Mouse (Mus musculus) layer of hippocampus, adult 11-12 months (tissue): ENCODE data around the gene Tfb1m.

Experiments
- DNase-seq: peaks from one replicate; pipeline ENCODE4 v3.0.0; 2022; ENCODE audit warnings: low spot score

The Tfb1m gene

DNA sequence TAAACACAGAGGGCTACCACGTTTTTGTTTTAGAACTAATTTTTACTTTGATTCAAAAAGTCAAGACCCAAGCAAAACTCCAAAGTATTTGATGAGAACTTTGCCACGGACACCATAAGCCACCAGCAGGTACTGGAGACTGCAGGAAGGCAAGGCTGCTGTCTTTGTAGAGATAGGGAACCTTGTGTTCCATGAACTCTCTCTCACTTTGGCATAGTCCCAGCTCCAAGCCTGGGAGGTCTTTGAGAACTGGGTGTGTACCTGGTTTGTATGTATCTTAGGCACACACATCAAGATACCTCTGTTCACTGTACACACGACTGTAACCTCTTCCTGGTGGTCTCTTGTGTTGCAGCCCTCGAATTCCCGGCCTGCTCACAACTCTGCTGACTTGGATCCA lies 43.3 kb downstream of the Tfb1m start:
- no peak for DNase-seq

- peak; percentile 71 for DNase-seq
These were observed 47.7 kb downstream of the Tfb1m start for GRCm38 (mm10) chr17:3509841-3510240.

DNA sequence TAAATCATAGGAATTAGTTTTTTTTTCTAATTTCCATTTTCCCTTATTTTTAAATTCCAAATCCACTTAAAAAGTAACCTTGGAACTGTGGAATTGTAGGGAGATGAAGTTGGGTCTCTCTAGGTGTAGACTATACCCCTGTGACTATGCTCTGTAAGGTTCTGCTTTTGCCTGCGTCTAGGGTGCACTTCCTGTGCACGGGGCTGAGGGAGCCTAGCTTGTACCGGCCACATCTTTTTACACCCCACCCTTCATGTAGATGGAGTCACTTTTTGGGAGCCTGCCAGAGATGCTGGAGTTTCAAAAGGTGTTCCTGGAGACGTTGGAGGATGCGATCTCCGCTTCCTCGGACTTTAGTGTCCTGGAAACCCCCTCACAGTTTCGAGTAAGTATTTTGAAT lies 51.1 kb downstream of the Tfb1m start:
- no peak for DNase-seq

- no peak for DNase-seq
These were observed 51.9 kb downstream of the Tfb1m start for GRCm38 (mm10) chr17:3505711-3506110.

GRCm38 (mm10) chr17:3500936-3501335 lies 56.6 kb downstream of the Tfb1m start:
- DNase-seq = no peak

DNA sequence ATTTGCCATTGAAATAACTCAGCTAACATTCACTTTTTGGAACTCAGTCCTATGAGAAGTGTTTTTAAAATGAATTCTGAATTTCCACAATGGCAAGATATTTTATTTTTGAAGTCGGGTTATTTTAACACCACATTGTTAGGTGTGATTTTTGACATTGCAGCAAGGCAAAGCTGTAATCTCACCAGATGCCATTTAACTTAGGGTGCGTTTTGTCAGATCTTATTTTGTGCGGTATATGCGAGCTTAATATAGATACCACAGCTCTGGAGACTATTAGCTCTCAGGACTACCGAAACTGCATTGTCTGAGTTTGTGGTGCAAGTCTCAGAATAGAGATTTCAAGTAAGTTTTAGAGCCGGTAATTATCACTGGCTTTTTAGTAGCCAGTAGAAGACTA lies 57.5 kb downstream of the Tfb1m start:
- DNase-seq = no peak

GRCm38 (mm10) chr17:3499468-3499867 lies 58.1 kb downstream of the Tfb1m start:
- DNase-seq = no peak

DNA sequence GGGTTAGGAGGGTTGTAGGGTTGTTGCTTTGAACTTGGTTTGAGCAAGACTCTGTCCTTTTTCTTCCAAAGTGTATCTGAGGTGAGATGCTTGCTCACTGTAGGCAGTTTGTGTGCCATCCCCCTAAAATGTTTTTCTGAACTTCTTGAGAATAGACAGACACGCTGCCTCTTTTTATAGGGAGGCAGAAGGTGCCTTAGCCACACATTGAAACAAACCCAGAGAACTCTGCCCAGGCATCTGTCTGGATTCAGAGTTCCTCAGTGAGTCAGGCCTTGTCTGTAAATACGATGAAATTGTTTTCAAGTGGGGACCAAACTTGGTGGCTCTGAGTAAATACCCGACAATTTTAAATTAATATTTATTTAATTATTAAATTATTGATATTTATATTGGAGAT lies 59.0 kb downstream of the Tfb1m start:
- no peak for DNase-seq

GRCm38 (mm10) chr17:3498086-3498485 lies 59.5 kb downstream of the Tfb1m start:
- peak; percentile 55 for DNase-seq

DNA sequence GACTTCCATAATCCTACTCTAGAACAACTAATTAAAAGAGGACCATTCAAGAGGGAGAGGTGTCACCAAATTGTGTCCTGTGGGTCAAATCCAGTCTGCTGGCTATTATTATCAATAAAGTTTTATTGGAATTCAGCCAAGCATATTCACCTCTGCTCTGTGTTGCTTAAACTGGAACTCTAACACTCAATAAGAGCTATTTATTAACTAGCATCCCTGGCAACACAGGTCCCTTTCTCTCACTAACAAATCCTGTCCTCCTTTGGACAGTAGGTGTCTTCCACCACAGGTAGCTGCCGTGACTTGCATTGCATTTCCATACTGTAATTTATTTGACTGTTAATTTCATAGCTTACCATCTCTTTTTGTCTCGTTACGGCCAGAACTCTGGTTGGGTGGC lies 61.5 kb downstream of the Tfb1m start:
- no peak for DNase-seq

DNA sequence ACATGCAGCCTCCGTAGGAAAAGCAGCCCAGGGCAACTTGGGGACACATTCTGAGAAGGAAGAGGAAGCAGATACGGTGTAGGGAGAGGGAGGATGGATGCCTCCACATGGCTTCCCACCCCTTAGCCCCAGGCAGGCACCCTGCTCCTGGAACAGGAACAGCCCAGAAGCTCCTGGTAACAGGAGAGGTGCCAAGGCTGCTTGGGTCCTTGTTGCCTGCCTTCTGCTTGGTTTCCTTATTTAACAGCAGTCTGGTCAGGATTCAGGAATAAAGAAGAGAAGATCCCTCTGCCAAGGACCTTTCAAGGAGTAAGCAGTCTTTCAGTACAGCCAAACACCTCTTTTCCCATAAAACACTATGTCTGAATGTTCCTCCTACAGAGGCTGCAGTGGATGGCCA lies 62.0 kb downstream of the Tfb1m start:
- peak; percentile 35 for DNase-seq

DNA sequence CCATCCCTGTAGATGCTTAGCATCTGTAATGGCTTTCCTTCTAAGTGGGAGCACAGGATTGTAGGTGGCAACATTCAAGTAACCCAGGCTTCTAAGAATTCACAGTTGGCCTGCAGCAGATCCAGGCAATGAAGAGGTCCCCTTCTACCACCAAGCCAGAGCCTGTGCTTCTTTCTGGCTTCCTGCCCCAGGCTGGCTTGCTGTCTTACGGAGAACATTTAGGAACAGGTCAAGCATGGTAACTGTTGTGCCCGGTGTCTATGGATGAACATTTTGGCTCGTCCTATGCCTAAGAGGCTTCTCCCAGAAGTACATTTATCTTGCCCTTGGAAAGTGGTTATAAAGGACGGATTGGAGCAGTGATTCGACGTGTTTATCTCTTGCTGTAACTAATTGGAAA lies 65.9 kb downstream of the Tfb1m start:
- no peak for DNase-seq

DNA sequence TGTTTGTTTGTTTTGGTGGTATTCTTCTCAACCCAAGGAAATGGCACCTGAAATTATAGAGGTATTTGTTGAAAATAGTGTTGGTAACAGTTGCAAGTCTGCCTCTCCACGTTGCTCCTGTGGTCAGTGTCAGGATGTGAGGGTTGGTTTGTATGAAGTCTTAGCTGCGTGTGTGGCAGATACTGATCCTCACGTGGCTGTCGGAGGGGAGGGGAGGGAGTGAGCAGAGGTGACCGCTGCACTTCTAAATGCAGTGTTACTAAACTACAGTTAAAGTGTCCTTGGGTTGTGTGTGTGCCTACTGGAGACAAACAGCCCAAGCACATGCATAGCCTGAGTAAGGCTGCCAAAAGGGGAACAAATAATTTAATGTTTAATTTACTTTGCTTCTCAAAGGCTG lies 66.5 kb downstream of the Tfb1m start:
- DNase-seq = no peak

- no peak for DNase-seq
These were observed 67.2 kb downstream of the Tfb1m start for GRCm38 (mm10) chr17:3490216-3490895.

- no peak for DNase-seq
These were observed 69.6 kb downstream of the Tfb1m start for GRCm38 (mm10) chr17:3487721-3488601.

DNA sequence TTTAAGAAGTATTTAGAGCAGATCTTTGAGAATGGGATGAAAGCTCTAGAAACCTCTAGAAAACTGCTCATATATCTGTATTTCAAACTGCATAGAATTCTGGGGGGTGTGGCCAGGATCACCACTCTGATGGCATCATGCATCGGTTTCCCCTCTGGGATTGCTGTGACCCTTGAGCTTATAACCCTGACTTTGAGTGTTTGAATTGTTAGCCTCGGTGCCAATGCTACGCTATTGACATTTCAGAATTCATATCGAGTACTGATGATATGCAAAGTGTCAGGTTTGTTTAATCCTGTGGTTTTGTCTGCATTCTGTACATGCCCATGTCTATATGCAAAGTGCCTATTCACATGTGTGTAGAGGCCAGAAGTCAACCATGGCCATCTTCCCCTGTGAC lies 70.4 kb downstream of the Tfb1m start:
- DNase-seq = no peak

- DNase-seq = no peak
These were observed 71.7 kb downstream of the Tfb1m start for GRCm38 (mm10) chr17:3485851-3486250.

DNA sequence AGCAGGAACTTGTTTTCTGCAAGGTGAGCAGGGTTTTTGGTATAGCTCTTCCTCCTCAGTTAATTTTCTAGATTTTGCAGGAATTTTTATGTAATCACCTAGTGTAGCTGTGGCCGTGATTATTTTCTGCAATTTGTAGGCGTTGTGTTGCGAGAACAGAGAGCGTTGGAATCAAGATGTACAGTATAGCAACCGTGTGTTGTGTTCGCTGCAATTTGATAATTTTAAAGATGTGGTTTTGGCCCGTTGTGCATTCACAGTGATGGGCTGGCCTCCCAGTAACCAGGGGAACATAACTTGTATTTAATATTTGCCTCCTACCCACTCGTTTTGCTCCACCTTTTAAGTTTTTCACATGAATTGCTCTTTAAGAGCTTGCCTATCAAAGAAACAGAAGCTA lies 74.5 kb downstream of the Tfb1m start:
- peak; percentile 37 for DNase-seq

DNA sequence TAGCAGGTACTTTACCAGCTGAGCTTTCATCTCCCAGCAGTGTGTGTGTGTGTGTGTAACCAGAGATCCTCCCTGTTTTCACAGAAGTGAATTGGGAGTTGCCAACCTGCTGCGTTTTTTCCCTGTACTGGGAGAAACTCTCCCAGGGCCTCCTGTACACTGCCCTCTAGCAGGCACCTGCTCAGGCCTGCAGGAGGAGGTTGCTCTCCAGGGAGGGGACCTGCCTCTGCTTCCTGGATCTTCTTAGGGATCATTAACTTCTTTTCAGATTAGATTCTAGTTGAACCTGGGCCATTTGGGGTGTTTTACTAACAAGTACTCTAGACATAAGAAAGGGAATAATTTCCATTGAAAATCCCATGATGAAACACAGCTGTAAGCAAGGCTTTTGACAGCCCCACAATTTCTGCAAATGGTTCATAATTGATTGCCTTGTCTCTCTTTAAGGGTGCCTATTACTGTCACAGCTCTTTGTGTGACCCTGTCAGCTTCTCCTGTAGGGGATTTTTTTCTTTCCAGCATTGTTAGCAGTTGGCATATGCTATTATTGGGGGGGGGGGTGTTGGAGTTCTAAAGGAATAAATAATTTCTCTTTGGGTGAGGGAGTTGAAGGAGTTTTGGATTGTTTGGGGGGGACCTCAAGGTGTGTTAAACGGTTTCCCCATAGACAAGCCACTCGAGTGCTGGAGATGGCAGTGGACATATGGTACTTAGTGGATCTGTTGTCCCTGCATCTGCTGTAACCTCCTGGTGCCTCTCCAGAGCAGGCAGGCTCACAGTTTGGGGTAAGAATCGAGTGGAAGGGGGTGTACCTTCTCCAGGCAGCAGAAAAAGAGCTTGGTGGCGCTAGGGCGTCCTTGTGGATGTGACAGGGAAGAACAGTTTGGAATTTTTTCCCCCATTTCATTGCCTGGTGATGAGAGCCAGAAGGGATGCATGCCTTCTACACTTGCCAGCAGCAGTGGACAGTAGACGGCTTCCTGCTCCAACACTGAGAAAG lies 75.7 kb downstream of the Tfb1m start:
- DNase-seq = peak; percentile 58

DNA sequence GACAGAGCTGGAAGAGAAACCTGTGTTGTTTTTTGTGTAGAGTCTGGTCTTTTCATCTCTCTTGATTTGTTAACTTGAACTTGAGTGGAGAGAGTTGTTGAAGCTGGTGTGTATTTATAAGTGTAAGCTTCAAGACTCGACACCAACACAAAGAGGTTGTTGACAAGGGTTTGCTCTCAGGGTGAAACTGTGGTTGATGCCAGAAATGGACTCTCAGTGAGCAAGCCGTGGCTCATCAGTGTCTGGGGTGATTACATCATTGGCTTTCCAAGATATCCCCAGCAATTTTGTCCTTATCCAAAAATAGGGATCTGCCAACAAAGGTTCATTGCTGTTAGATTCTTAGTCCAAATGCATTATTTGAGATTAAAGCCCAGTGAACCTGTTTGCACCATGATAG lies 81.0 kb downstream of the Tfb1m start:
- DNase-seq = no peak

DNA sequence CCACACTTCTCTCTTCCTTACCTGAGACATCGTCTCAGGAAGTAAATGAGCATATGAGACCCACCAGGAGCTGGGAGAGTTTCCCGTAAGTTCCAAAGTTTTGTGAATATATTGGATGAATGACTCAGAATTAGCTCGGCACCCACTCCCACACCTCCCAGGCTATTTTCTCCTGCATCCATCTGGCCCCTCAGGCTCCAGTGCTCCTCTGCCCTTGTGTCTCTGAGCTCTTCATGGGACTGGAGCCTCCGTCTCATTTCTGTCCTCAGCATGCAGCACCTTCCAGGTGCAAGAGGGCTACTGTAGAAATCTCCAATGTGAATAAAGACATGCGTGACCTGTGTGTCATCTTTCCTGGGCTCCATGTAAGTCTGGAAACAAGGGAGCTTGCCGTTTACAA lies 85.6 kb downstream of the Tfb1m start:
- peak; percentile 55 for DNase-seq
